Mouse (Mus musculus) stomach, embryonic 15.5 days (tissue): ENCODE data around the gene Zbtb11. TPM values are rescaled to one million over a fixed set of nuclear protein-coding genes. Genes with fewer than 3 reads are reported as not detected.
"Not testable (repeated sequence)": the region's sequence is repeated elsewhere in the genome, so short reads cannot be mapped to it uniquely, and the experiment has no call there.

Source experiments
- ATAC-seq: fragments of 200-750 bp; cut with Nextera tagmentation; 2 replicates; pipeline ENCODE4 v1.8.0; 2017; ENCODE audit warnings: low read depth, moderate number of reproducible peaks, moderate TSS enrichment; ENCODE audit not compliant: insufficient read depth, low FRiP score
- H3K27ac ChIP-seq: fragments of 300-500 bp; sonication (generic); 2 replicates; pipeline ENCODE4 v1.5.1; 2015; ENCODE audit warnings: mild to moderate bottlenecking, inconsistent platforms
- H3K27me3 ChIP-seq: fragments of 300-500 bp; sonication (generic); replicated peaks from 2 replicates; pipeline ENCODE4 v1.6.1; 2015; ENCODE audit warnings: inconsistent platforms
- H3K36me3 ChIP-seq: fragments of 300-500 bp; sonication (generic); 2 replicates; pipeline ENCODE4 v1.6.1; 2015; ENCODE audit warnings: inconsistent platforms
- H3K4me1 ChIP-seq: fragments of 300-500 bp; sonication (generic); 2 replicates; pipeline ENCODE4 v1.6.1; 2015; ENCODE audit warnings: inconsistent platforms
- H3K4me2 ChIP-seq: fragments of 300-500 bp; sonication (generic); 2 replicates; pipeline ENCODE4 v1.6.1; 2015; ENCODE audit warnings: mild to moderate bottlenecking, inconsistent platforms
- H3K4me3 ChIP-seq: fragments of 300-500 bp; sonication (generic); replicated peaks from 2 replicates; pipeline ENCODE4 v1.5.1; 2015; ENCODE audit warnings: inconsistent platforms
- H3K9ac ChIP-seq: fragments of 300-500 bp; sonication (generic); 2 replicates; pipeline ENCODE4 v1.6.1; 2015; ENCODE audit warnings: inconsistent platforms
- H3K9me3 ChIP-seq: fragments of 300-500 bp; sonication (generic); 2 replicates; pipeline ENCODE4 v1.6.1; 2016; ENCODE audit warnings: inconsistent platforms
- WGBS: fragments of 180-500 bp; shearing (Covaris S2); methylation state at CpG from one replicate; pipeline ENCODE4 v1.1.7; 2015; 5-methylcytosine and 5-hydroxymethylcytosine counted together
- polyA plus RNA-seq: library from polyadenylated mRNA; unstranded; fragments of >200 nt; fragmentation: Nextera tagmentation; extraction: Ambion mirVana; gene quantifications from 2 replicates; pipeline ENCODE4 v1.2.1, GENCODE M21; 2015

Gene Zbtb11
- polyA plus RNA-seq, 1 experiment from 2014 or later, result 19.0 TPM

- ATAC-seq, result no peak
- Histone ChIP-seq H3K4me1 (no peaks in the 10 kb centered on the region), H3K4me2 (no peak overlapping the region), H3K9ac (no peak overlapping the region), H3K27me3 (no peaks in the 10 kb centered on the region), H3K4me3 (no peak overlapping the region), H3K27ac (no peak overlapping the region), H3K36me3 (peaks cover 29% of the 10 kb centered on the region), H3K9me3 (no peaks in the 10 kb centered on the region)
- WGBS, result 96% methylated on average over 7 of the region's 7 CpGs
Measured at GRCm38 (mm10) chr16:56019660-56020059, 46.0 kb downstream of the Zbtb11 start.

- H3K27me3 ChIP-seq, result no peaks in the 10 kb centered on the region
- no peaks in the 10 kb centered on the region for H3K9me3 ChIP-seq
- H3K4me1 ChIP-seq, result peaks cover 6% of the 10 kb centered on the region
- peaks cover 9% of the 10 kb centered on the region; the same call in 1 of the 2 replicates for H3K36me3 ChIP-seq
- peak overlapping the region; percentile 92; the same call in 1 of the 2 replicates for H3K9ac ChIP-seq
- ATAC-seq, result no peak
- H3K4me2 ChIP-seq, result peak overlapping the region; percentile 59
- 30% methylated on average over 12 of the region's 12 CpGs for WGBS
- peak overlapping the region; percentile 88 for H3K4me3 ChIP-seq
- H3K27ac ChIP-seq, result no peak overlapping the region
Measured at GRCm38 (mm10) chr16:56027854-56028629, 54.4 kb downstream of the Zbtb11 start.

- Histone ChIP-seq H3K27ac (peak overlapping the region; percentile 92), H3K9ac (peak overlapping the region; percentile 92), H3K4me3 (peak overlapping the region; percentile 88), H3K4me1 (peaks cover 6% of the 10 kb centered on the region), H3K9me3 (no peaks in the 10 kb centered on the region), H3K36me3 (peaks cover 10% of the 10 kb centered on the region; the same call in 1 of the 2 replicates), H3K27me3 (no peaks in the 10 kb centered on the region), H3K4me2 (peak overlapping the region; percentile 59)
- under 1% methylated on average over 62 of the region's 62 CpGs for WGBS
- peak; percentile 89 for ATAC-seq
Measured at GRCm38 (mm10) chr16:56028722-56029551, 55.3 kb downstream of the Zbtb11 start.

GRCm38 (mm10) chr16:56029661-56030082 is 56.0 kb downstream of the Zbtb11 start, which contains the start of gene Pcnp:
TSS of gene Pcnp (minus strand) at chr16:56029739.
- WGBS, result under 1% methylated on average over 39 of the region's 39 CpGs

GRCm38 (mm10) chr16:56034566-56034965 is 60.9 kb downstream of the Zbtb11 start:
- no peak for ATAC-seq
- 93% methylated on average over 6 of the region's 6 CpGs for WGBS
- H3K4me2 ChIP-seq, result no peak overlapping the region
- H3K9ac ChIP-seq, result no peak overlapping the region
- H3K36me3 ChIP-seq, result peaks cover 7% of the 10 kb centered on the region
- H3K27ac ChIP-seq, result no peak overlapping the region
- no peaks in the 10 kb centered on the region for H3K27me3 ChIP-seq
- H3K4me1 ChIP-seq, result peaks cover 5% of the 10 kb centered on the region; the same call in 1 of the 2 replicates
- H3K9me3 ChIP-seq, result no peaks in the 10 kb centered on the region
- H3K4me3 ChIP-seq, result no peak overlapping the region

More at GRCm38 (mm10) chr16:56029661-56030082, 56.0 kb downstream of the Zbtb11 start, which contains the start of gene Pcnp:
- Histone ChIP-seq H3K27ac (peak within 1 kb of the TSS; percentile 92), H3K27me3 (no peaks in the 10 kb centered on the region), H3K4me2 (peak within 1 kb of the TSS; percentile 59), H3K4me1 (peaks cover 6% of the 10 kb centered on the region), H3K4me3 (peak within 1 kb of the TSS; percentile 88), H3K36me3 (peaks cover 12% of the 10 kb centered on the region), H3K9me3 (no peaks in the 10 kb centered on the region), H3K9ac (peak within 1 kb of the TSS; percentile 92)
- peak; percentile 98 for ATAC-seq

GRCm38 (mm10) chr16:56036501-56036900 is 62.8 kb downstream of the Zbtb11 start:
- Histone ChIP-seq H3K9me3 (no peaks in the 10 kb centered on the region), H3K4me1 (peaks cover 5% of the 10 kb centered on the region; the same call in 1 of the 2 replicates), H3K4me3 (peak overlapping the region; percentile 98), H3K9ac (peak overlapping the region; percentile 14; the same call in 1 of the 2 replicates), H3K27ac (no peak overlapping the region), H3K4me2 (peak overlapping the region; percentile 58), H3K27me3 (no peaks in the 10 kb centered on the region), H3K36me3 (peaks cover 7% of the 10 kb centered on the region)
- WGBS, result 44% methylated on average over 6 of the region's 6 CpGs
- ATAC-seq, result no peak

- peak within 1 kb of the TSS; percentile 98 for H3K4me3 ChIP-seq
- H3K9me3 ChIP-seq, result no peaks in the 10 kb centered on the region
- H3K36me3 ChIP-seq, result peaks cover 3% of the 10 kb centered on the region
- H3K4me2 ChIP-seq, result peak within 1 kb of the TSS; percentile 58
- under 1% methylated on average over 63 of the region's 63 CpGs for WGBS
- H3K9ac ChIP-seq, result peak within 1 kb of the TSS; percentile 93
- no peaks in the 10 kb centered on the region for H3K27me3 ChIP-seq
- peak; percentile 99 for ATAC-seq
- H3K4me1 ChIP-seq, result peaks cover 5% of the 10 kb centered on the region; the same call in 1 of the 2 replicates
- H3K27ac ChIP-seq, result peak within 1 kb of the TSS; percentile 95
Measured at GRCm38 (mm10) chr16:56037138-56038010, 63.7 kb downstream of the Zbtb11 start, which contains the start of gene Trmt10c. TSS of gene Trmt10c (minus strand) at chr16:56037819.

- Histone ChIP-seq H3K9ac (peak overlapping the region; percentile 27; the same call in 1 of the 2 replicates), H3K27ac (peak overlapping the region; percentile 95), H3K4me3 (peak overlapping the region; percentile 98), H3K4me1 (peaks cover 5% of the 10 kb centered on the region; the same call in 1 of the 2 replicates), H3K27me3 (no peaks in the 10 kb centered on the region), H3K4me2 (peak overlapping the region; percentile 58), H3K9me3 (no peaks in the 10 kb centered on the region), H3K36me3 (peaks cover 3% of the 10 kb centered on the region; the same call in 1 of the 2 replicates)
- 28% methylated on average over 8 of the region's 8 CpGs for WGBS
- ATAC-seq, result 0 out of 2 replicates have a peak, but pooled peaks have one; percentile 6
Measured at GRCm38 (mm10) chr16:56038090-56038489, 64.4 kb downstream of the Zbtb11 start.

GRCm38 (mm10) chr16:56048038-56048437 is 74.4 kb downstream of the Zbtb11 start, which contains the start of gene Senp7:
TSS of gene Senp7 (plus strand) at chr16:56048338.
- not testable (repeated sequence) for H3K4me3 ChIP-seq, H3K27ac ChIP-seq, H3K4me2 ChIP-seq, H3K36me3 ChIP-seq, H3K9ac ChIP-seq, H3K27me3 ChIP-seq, H3K4me1 ChIP-seq, ATAC-seq, H3K9me3 ChIP-seq
- WGBS, result no CpG with 5 or more reads among the region's 4 CpGs

- H3K27ac ChIP-seq, result no peak overlapping the region
- no peaks in the 10 kb centered on the region for H3K9me3 ChIP-seq
- no peak for ATAC-seq
- H3K4me2 ChIP-seq, result no peak overlapping the region
- no peak overlapping the region for H3K4me3 ChIP-seq
- H3K27me3 ChIP-seq, result no peaks in the 10 kb centered on the region
- no peak overlapping the region for H3K9ac ChIP-seq
- H3K36me3 ChIP-seq, result no peaks in the 10 kb centered on the region
- no peaks in the 10 kb centered on the region for H3K4me1 ChIP-seq
- 77% methylated on average over 3 of the region's 3 CpGs for WGBS
Measured at GRCm38 (mm10) chr16:56055911-56056310, 82.2 kb downstream of the Zbtb11 start.
